Mouse (Mus musculus): Measurements from ENCODE around the gene Aprt. TPM values are rescaled to one million over a fixed set of nuclear protein-coding genes. Genes with fewer than 3 reads are reported as not detected.
A peak's percentile ranks its signal among the peaks of the same experiment; 100 is the strongest.

Gene Aprt
- polyA plus RNA-seq, 1 experiment from 2014 or later = 545 TPM

GRCm38 (mm10) chr8:122556030-122557009 lies 20.4 kb downstream of the Aprt start:
- peak overlapping the region; percentile 73 for H3K27ac ChIP-seq
- H3K9me3 ChIP-seq = no peaks in the 10 kb centered on the region
- 0 out of 2 replicates have a peak overlapping the region, but pooled peaks have one; percentile 1 for H3K9ac ChIP-seq
- peak overlapping the region; percentile 17 for H3K4me2 ChIP-seq (replicated peaks)
- ATAC-seq = peak; percentile 44
- H3K27me3 ChIP-seq (replicated peaks) = no peaks in the 10 kb centered on the region
- H3K4me3 ChIP-seq (replicated peaks) = no peak overlapping the region
- peaks cover 24% of the 10 kb centered on the region; the same call in 1 of the 2 replicates for H3K4me1 ChIP-seq (replicated peaks)
- 63% methylated on average over 12 of the region's 12 CpGs for WGBS
- no peaks in the 10 kb centered on the region for H3K36me3 ChIP-seq

- no peak overlapping the region for H3K9ac ChIP-seq
- no peaks in the 10 kb centered on the region for H3K9me3 ChIP-seq
- H3K4me1 ChIP-seq (replicated peaks) = peaks cover 30% of the 10 kb centered on the region
- H3K27ac ChIP-seq = no peak overlapping the region
- no peak overlapping the region for H3K4me3 ChIP-seq (replicated peaks)
- H3K27me3 ChIP-seq (replicated peaks) = no peaks in the 10 kb centered on the region
- 69% methylated on average over 6 of the region's 6 CpGs for WGBS
- H3K4me2 ChIP-seq (replicated peaks) = no peak overlapping the region
- no peaks in the 10 kb centered on the region for H3K36me3 ChIP-seq
- ATAC-seq = no peak
Measured at GRCm38 (mm10) chr8:122554786-122555185, 21.9 kb downstream of the Aprt start.

GRCm38 (mm10) chr8:122551265-122552051 lies 25.3 kb downstream of the Aprt start, which contains the start of gene Piezo1:
TSS of gene Piezo1 (minus strand) at chr8:122551329.
- WGBS = 12% methylated on average over 44 of the region's 56 CpGs
- Histone ChIP-seq H3K36me3 (no peaks in the 10 kb centered on the region), H3K4me3 (replicated peaks) (peak within 1 kb of the TSS; percentile 87), H3K27ac (peak within 1 kb of the TSS; percentile 90), H3K27me3 (replicated peaks) (no peaks in the 10 kb centered on the region), H3K4me1 (replicated peaks) (peaks cover 48% of the 10 kb centered on the region), H3K9me3 (no peaks in the 10 kb centered on the region), H3K9ac (peak within 1 kb of the TSS; percentile 85), H3K4me2 (replicated peaks) (peak within 1 kb of the TSS; percentile 92)
- peak; percentile 89 for ATAC-seq

- Histone ChIP-seq H3K27me3 (replicated peaks) (no peaks in the 10 kb centered on the region), H3K9me3 (no peaks in the 10 kb centered on the region), H3K27ac (peak overlapping the region; percentile 90), H3K4me3 (replicated peaks) (peak overlapping the region; percentile 87), H3K9ac (peak overlapping the region; percentile 85), H3K36me3 (no peaks in the 10 kb centered on the region), H3K4me2 (replicated peaks) (peak overlapping the region; percentile 92), H3K4me1 (replicated peaks) (peaks cover 48% of the 10 kb centered on the region)
- WGBS = 0% methylated on average over 43 of the region's 43 CpGs
- ATAC-seq = peak; percentile 55
Measured at GRCm38 (mm10) chr8:122550995-122551264, 25.8 kb downstream of the Aprt start.

GRCm38 (mm10) chr8:122550234-122550994 lies 26.3 kb downstream of the Aprt start:
- peak overlapping the region; percentile 90 for H3K27ac ChIP-seq
- H3K4me3 ChIP-seq (replicated peaks) = peak overlapping the region; percentile 87
- H3K27me3 ChIP-seq (replicated peaks) = no peaks in the 10 kb centered on the region
- peaks cover 48% of the 10 kb centered on the region for H3K4me1 ChIP-seq (replicated peaks)
- H3K36me3 ChIP-seq = no peaks in the 10 kb centered on the region
- H3K4me2 ChIP-seq (replicated peaks) = peak overlapping the region; percentile 92
- peak overlapping the region; percentile 85 for H3K9ac ChIP-seq
- peak; percentile 57 for ATAC-seq
- H3K9me3 ChIP-seq = no peaks in the 10 kb centered on the region
- 3% methylated on average over 50 of the region's 52 CpGs for WGBS

- H3K4me2 ChIP-seq (replicated peaks) = peak overlapping the region; percentile 92
- no peaks in the 10 kb centered on the region for H3K9me3 ChIP-seq
- no peaks in the 10 kb centered on the region for H3K36me3 ChIP-seq
- H3K4me3 ChIP-seq (replicated peaks) = peak overlapping the region; percentile 87; the same call in 1 of the 2 replicates
- no peaks in the 10 kb centered on the region for H3K27me3 ChIP-seq (replicated peaks)
- 79% methylated on average over 3 of the region's 3 CpGs for WGBS
- peaks cover 50% of the 10 kb centered on the region for H3K4me1 ChIP-seq (replicated peaks)
- ATAC-seq = no peak
- H3K9ac ChIP-seq = no peak overlapping the region; the same call in 1 of the 2 replicates
- peak overlapping the region; percentile 49; the same call in 1 of the 2 replicates for H3K27ac ChIP-seq
Measured at GRCm38 (mm10) chr8:122548891-122549439, 27.7 kb downstream of the Aprt start.

GRCm38 (mm10) chr8:122548331-122548730 lies 28.4 kb downstream of the Aprt start:
- Histone ChIP-seq H3K9me3 (no peaks in the 10 kb centered on the region), H3K36me3 (no peaks in the 10 kb centered on the region), H3K4me3 (replicated peaks) (no peak overlapping the region), H3K27me3 (replicated peaks) (no peaks in the 10 kb centered on the region), H3K4me1 (replicated peaks) (peaks cover 50% of the 10 kb centered on the region), H3K9ac (no peak overlapping the region), H3K4me2 (replicated peaks) (peak overlapping the region; percentile 92), H3K27ac (peak overlapping the region; percentile 49)
- 63% methylated on average over 13 of the region's 13 CpGs for WGBS
- no peak for ATAC-seq

GRCm38 (mm10) chr8:122547815-122548214 lies 28.9 kb downstream of the Aprt start:
- H3K27ac ChIP-seq = peak overlapping the region; percentile 56
- peaks cover 50% of the 10 kb centered on the region for H3K4me1 ChIP-seq (replicated peaks)
- no peaks in the 10 kb centered on the region for H3K9me3 ChIP-seq
- no peak overlapping the region; the same call in 1 of the 2 replicates for H3K4me3 ChIP-seq (replicated peaks)
- 35% methylated on average over 5 of the region's 5 CpGs for WGBS
- ATAC-seq = peak; percentile 5; the same call in 1 of the 2 replicates
- no peaks in the 10 kb centered on the region for H3K36me3 ChIP-seq
- 0 out of 2 replicates have a peak overlapping the region, but pooled peaks have one; percentile 6 for H3K9ac ChIP-seq
- peak overlapping the region; percentile 92 for H3K4me2 ChIP-seq (replicated peaks)
- no peaks in the 10 kb centered on the region for H3K27me3 ChIP-seq (replicated peaks)

- Histone ChIP-seq H3K9ac (peak overlapping the region; percentile 6; the same call in 1 of the 2 replicates), H3K9me3 (no peaks in the 10 kb centered on the region), H3K27me3 (replicated peaks) (no peaks in the 10 kb centered on the region), H3K4me1 (replicated peaks) (peaks cover 50% of the 10 kb centered on the region), H3K4me2 (replicated peaks) (peak overlapping the region; percentile 92), H3K36me3 (no peaks in the 10 kb centered on the region), H3K27ac (peak overlapping the region; percentile 56; the same call in 1 of the 2 replicates), H3K4me3 (replicated peaks) (0 out of 2 replicates have a peak overlapping the region, but pooled peaks have one; percentile 5)
- no peak for ATAC-seq
- WGBS = 53% methylated on average over 24 of the region's 24 CpGs
Measured at GRCm38 (mm10) chr8:122546811-122547453, 29.8 kb downstream of the Aprt start.

- H3K9me3 ChIP-seq = no peaks in the 10 kb centered on the region
- H3K4me2 ChIP-seq (replicated peaks) = peak overlapping the region; percentile 92; the same call in 1 of the 2 replicates
- no peaks in the 10 kb centered on the region for H3K27me3 ChIP-seq (replicated peaks)
- H3K4me1 ChIP-seq (replicated peaks) = peaks cover 48% of the 10 kb centered on the region
- WGBS = 70% methylated on average over 7 of the region's 7 CpGs
- H3K36me3 ChIP-seq = no peaks in the 10 kb centered on the region
- peak; percentile 44; the same call in 1 of the 2 replicates for ATAC-seq
- H3K9ac ChIP-seq = no peak overlapping the region
- no peak overlapping the region for H3K4me3 ChIP-seq (replicated peaks)
- peak overlapping the region; percentile 56; the same call in 1 of the 2 replicates for H3K27ac ChIP-seq
Measured at GRCm38 (mm10) chr8:122546066-122546755, 30.5 kb downstream of the Aprt start.
